Mouse (Mus musculus): ENCODE data around the gene Bmp7. TPM values are rescaled to one million over a fixed set of nuclear protein-coding genes. Genes with fewer than 3 reads are reported as not detected.
A peak's percentile ranks its signal among the peaks of the same experiment; 100 is the strongest.

Gene Bmp7
- polyA plus RNA-seq, 1 experiment from 2014 or later: 13.7 TPM

GRCm38 (mm10) chr2:172938761-172939638 lies 1.1 kb downstream of the Bmp7 start:
- Histone ChIP-seq H3K4me1 (peaks cover 64% of the 10 kb centered on the region), H3K4me2 (peak overlapping the region; percentile 85), H3K36me3 (no peaks in the 10 kb centered on the region), H3K9me3 (replicated peaks) (no peaks in the 10 kb centered on the region), H3K4me3 (replicated peaks) (peak overlapping the region; percentile 45), H3K9ac (replicated peaks) (peak overlapping the region; percentile 33), H3K27ac (replicated peaks) (peak overlapping the region; percentile 23), H3K27me3 (replicated peaks) (peaks cover 84% of the 10 kb centered on the region)
- no peak for ATAC-seq (ENCODE audit: low FRiP score)
- WGBS: under 1% methylated on average over 57 of the region's 57 CpGs

- Histone ChIP-seq H3K4me3 (replicated peaks) (peak overlapping the region; percentile 45), H3K4me2 (peak overlapping the region; percentile 85), H3K9me3 (replicated peaks) (no peaks in the 10 kb centered on the region), H3K9ac (replicated peaks) (no peak overlapping the region), H3K27ac (replicated peaks) (peak overlapping the region; percentile 4), H3K36me3 (no peaks in the 10 kb centered on the region), H3K4me1 (peaks cover 70% of the 10 kb centered on the region), H3K27me3 (replicated peaks) (peaks cover 74% of the 10 kb centered on the region)
- no peak for ATAC-seq (ENCODE audit: low FRiP score)
- WGBS: 16% methylated on average over 12 of the region's 12 CpGs
These were observed 2.6 kb downstream of the Bmp7 start for GRCm38 (mm10) chr2:172937326-172938190.

GRCm38 (mm10) chr2:172936844-172937243 lies 3.3 kb downstream of the Bmp7 start:
- WGBS: 43% methylated on average over 5 of the region's 5 CpGs

GRCm38 (mm10) chr2:172935776-172936562 lies 4.2 kb downstream of the Bmp7 start:
- H3K27ac ChIP-seq (replicated peaks): 0 out of 2 replicates have a peak overlapping the region, but pooled peaks have one; percentile 34
- H3K9me3 ChIP-seq (replicated peaks): no peaks in the 10 kb centered on the region
- H3K4me3 ChIP-seq (replicated peaks): no peak overlapping the region
- ATAC-seq (ENCODE audit: low FRiP score): no peak
- WGBS: 30% methylated on average over 12 of the region's 12 CpGs
- no peaks in the 10 kb centered on the region for H3K36me3 ChIP-seq
- peaks cover 70% of the 10 kb centered on the region for H3K4me1 ChIP-seq
- peak overlapping the region; percentile 85 for H3K4me2 ChIP-seq
- H3K9ac ChIP-seq (replicated peaks): no peak overlapping the region
- H3K27me3 ChIP-seq (replicated peaks): peaks cover 60% of the 10 kb centered on the region

More at GRCm38 (mm10) chr2:172936844-172937243, 3.3 kb downstream of the Bmp7 start:
- H3K9me3 ChIP-seq (replicated peaks): no peaks in the 10 kb centered on the region
- H3K4me1 ChIP-seq: peaks cover 70% of the 10 kb centered on the region
- H3K4me2 ChIP-seq: peak overlapping the region; percentile 85
- no peak overlapping the region for H3K9ac ChIP-seq (replicated peaks)
- H3K27me3 ChIP-seq (replicated peaks): peaks cover 66% of the 10 kb centered on the region
- H3K27ac ChIP-seq (replicated peaks): 0 out of 2 replicates have a peak overlapping the region, but pooled peaks have one; percentile 4
- no peak overlapping the region for H3K4me3 ChIP-seq (replicated peaks)
- no peaks in the 10 kb centered on the region for H3K36me3 ChIP-seq
- no peak for ATAC-seq (ENCODE audit: low FRiP score)

GRCm38 (mm10) chr2:172934891-172935740 lies 5.0 kb downstream of the Bmp7 start:
- H3K9ac ChIP-seq (replicated peaks): 0 out of 2 replicates have a peak overlapping the region, but pooled peaks have one; percentile 11
- ATAC-seq (ENCODE audit: low FRiP score): peak; percentile 33; the same call in 1 of the 2 replicates
- 8% methylated on average over 30 of the region's 30 CpGs for WGBS
- peaks cover 62% of the 10 kb centered on the region for H3K4me1 ChIP-seq
- peak overlapping the region; percentile 43 for H3K27ac ChIP-seq (replicated peaks)
- H3K4me3 ChIP-seq (replicated peaks): peak overlapping the region; percentile 19; the same call in 1 of the 2 replicates
- H3K4me2 ChIP-seq: peak overlapping the region; percentile 48
- H3K27me3 ChIP-seq (replicated peaks): peaks cover 56% of the 10 kb centered on the region
- H3K9me3 ChIP-seq (replicated peaks): no peaks in the 10 kb centered on the region
- H3K36me3 ChIP-seq: no peaks in the 10 kb centered on the region

- 0 out of 2 replicates have a peak overlapping the region, but pooled peaks have one; percentile 8 for H3K4me3 ChIP-seq (replicated peaks)
- no peaks in the 10 kb centered on the region for H3K36me3 ChIP-seq
- WGBS: 3% methylated on average over 8 of the region's 8 CpGs
- peaks cover 49% of the 10 kb centered on the region for H3K27me3 ChIP-seq (replicated peaks)
- peak overlapping the region; percentile 43 for H3K27ac ChIP-seq (replicated peaks)
- peaks cover 54% of the 10 kb centered on the region for H3K4me1 ChIP-seq
- no peak overlapping the region for H3K9ac ChIP-seq (replicated peaks)
- H3K4me2 ChIP-seq: peak overlapping the region; percentile 44
- no peaks in the 10 kb centered on the region for H3K9me3 ChIP-seq (replicated peaks)
- no peak for ATAC-seq (ENCODE audit: low FRiP score)
These were observed 5.7 kb downstream of the Bmp7 start for GRCm38 (mm10) chr2:172934420-172934788.

- 2% methylated on average over 34 of the region's 34 CpGs for WGBS
- H3K27ac ChIP-seq (replicated peaks): peak overlapping the region; percentile 43
- 0 out of 2 replicates have a peak overlapping the region, but pooled peaks have one; percentile 8 for H3K4me3 ChIP-seq (replicated peaks)
- no peak overlapping the region for H3K9ac ChIP-seq (replicated peaks)
- ATAC-seq (ENCODE audit: low FRiP score): peak; percentile 46
- peaks cover 49% of the 10 kb centered on the region for H3K4me1 ChIP-seq
- H3K4me2 ChIP-seq: peak overlapping the region; percentile 44
- H3K9me3 ChIP-seq (replicated peaks): no peaks in the 10 kb centered on the region
- H3K27me3 ChIP-seq (replicated peaks): peaks cover 46% of the 10 kb centered on the region
- H3K36me3 ChIP-seq: no peaks in the 10 kb centered on the region
These were observed 6.3 kb downstream of the Bmp7 start for GRCm38 (mm10) chr2:172933631-172934419.

GRCm38 (mm10) chr2:172931137-172931898 lies 8.8 kb downstream of the Bmp7 start:
- Histone ChIP-seq H3K27ac (replicated peaks) (no peak overlapping the region), H3K4me1 (peaks cover 28% of the 10 kb centered on the region), H3K4me3 (replicated peaks) (no peak overlapping the region), H3K36me3 (no peaks in the 10 kb centered on the region), H3K4me2 (no peak overlapping the region), H3K9ac (replicated peaks) (no peak overlapping the region), H3K27me3 (replicated peaks) (peaks cover 21% of the 10 kb centered on the region), H3K9me3 (replicated peaks) (no peaks in the 10 kb centered on the region)
- no peak for ATAC-seq (ENCODE audit: low FRiP score)
- 65% methylated on average over 17 of the region's 17 CpGs for WGBS

GRCm38 (mm10) chr2:172929905-172930436 lies 10.2 kb downstream of the Bmp7 start:
- H3K27ac ChIP-seq (replicated peaks): no peak overlapping the region
- 84% methylated on average over 14 of the region's 14 CpGs for WGBS
- H3K9ac ChIP-seq (replicated peaks): no peak overlapping the region

More at GRCm38 (mm10) chr2:172929905-172930436, 10.2 kb downstream of the Bmp7 start:
- Histone ChIP-seq H3K9me3 (replicated peaks) (no peaks in the 10 kb centered on the region), H3K27me3 (replicated peaks) (0 out of 2 replicates have a peak, but pooled peaks cover 10% of the 10 kb centered on the region), H3K4me2 (no peak overlapping the region), H3K4me3 (replicated peaks) (no peak overlapping the region), H3K4me1 (peaks cover 17% of the 10 kb centered on the region), H3K36me3 (no peaks in the 10 kb centered on the region)
- no peak for ATAC-seq (ENCODE audit: low FRiP score)

Data from neural tube, embryonic 15.5 days (tissue).